Mouse (Mus musculus): ENCODE measurements around the gene Fam19a3.

The Fam19a3 gene

DNA sequence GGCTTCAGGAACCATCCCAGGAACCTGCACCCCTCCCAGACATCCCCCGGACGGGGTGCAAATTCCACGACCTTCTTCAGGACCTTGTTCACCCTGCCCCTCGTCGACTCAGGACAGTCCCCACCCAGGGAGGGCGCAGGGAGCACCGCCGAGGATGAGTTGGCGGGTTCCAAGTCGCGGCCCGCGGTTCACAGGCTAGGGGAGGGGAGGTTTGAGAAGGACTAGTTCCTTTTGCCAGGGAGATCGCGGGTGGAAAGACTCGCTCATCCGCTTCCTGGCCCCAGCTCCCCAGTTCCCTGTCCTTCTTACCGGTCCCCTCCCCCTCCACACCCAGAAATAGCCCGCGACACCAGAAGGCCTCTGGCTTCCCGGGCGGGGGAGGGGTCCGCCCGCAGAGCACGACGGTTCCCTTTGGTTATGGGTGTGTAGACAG is at the start of gene Fam19a3:
TSS of gene Fam19a3 (minus strand) at position 370 of the 433 bp plus-strand sequence.
- 1% methylated on average over 26 of the region's 26 CpGs for WGBS

DNA sequence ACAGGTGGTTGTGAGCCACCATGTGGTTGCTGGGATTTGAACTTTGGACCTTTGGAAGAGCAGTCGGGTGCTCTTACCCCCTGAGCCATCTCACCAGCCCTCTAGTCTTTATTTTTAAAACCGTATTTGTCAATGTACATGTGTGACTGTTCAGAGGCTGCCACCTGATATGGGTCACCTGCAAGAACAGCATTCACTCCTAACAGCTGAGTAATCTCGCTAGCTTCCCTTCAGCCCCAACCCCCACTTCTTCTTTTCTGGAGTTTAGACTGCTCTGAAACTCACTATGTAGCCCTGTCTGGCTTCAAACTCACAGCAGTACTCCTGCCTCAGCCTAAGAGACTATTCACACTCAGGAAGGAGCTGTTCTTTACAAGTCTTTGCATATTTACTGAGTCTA is 40.8 kb upstream of the Fam19a3 start:
- WGBS, result 86% methylated on average over 3 of the region's 3 CpGs

DNA sequence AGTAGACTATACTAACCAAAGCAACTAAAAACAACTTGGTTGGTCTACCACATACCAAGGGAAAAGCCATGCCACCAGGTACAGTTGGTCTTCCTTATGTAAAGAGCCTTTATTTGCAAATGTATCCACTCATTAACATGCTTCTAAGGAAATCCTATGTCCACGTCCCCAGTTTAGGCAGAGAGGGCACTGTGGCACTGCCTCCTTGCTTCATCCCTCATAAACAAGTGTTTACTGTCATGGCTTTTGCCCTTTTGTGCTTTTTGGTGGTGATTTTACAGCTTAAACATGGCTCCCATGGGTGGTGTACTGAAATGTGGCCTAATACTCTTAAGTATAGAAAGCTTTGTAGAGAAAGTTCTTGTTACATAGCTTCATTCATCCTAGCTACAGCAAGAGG is 38.8 kb upstream of the Fam19a3 start:
- WGBS, result 51% methylated on average over 1 of the region's 1 CpGs

DNA sequence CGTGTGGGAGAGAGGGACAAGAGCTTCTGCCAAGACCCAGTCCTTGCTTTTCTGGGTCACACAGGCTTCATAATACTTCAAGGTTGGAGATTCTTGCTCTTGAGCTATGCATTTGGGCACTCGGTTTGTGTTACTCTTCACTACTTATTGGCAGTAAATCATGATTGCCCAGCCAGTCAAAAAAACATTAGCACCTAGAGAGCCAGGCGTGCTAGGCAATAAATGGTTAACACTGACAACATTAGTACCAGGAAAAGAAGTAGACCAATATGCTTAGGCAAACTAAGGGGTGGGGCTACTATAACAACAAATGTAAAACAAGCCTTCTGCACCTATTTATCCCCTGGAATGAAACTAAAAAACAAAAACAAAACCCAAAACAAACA is 37.1 kb upstream of the Fam19a3 start:
- 15% methylated on average over 3 of the region's 3 CpGs for WGBS

DNA sequence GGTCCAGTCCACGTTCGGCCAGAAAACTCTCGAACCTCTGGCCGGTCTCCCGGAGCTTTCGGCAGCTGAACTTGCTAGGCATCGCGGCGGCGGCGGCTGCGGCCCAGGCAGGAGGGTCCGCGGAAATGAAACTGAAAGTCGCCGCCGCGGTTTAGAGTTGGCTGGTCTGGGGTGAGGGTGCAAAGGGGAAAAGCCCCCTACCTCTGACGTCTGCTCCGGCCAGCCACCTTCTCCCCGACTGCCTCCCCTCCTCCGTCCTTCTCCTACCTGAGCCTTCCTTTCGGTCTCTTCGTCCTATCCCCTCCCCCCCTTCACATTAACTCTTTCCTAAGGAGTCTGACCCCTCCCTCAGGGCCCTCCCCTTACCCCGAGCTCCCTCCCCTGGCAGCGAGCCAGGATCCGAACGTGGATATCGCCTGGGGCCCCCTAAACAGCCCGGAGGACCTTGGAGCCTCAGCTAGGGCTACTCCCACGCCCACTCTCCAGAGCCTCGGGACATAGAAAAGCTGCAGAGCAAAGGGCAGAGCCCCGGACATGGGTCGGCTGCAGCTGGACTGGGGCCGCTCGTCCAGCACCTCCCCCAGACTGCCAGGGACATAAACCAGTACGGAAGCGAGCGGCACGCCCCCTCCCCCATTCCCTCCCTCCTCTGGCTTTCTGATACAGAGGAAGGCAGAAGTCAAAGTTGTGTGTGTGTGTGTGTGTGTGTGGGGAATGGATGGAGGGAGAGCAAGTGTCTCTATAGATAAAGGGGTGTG is 36.5 kb upstream of the Fam19a3 start, which contains the start of gene Mov10:
TSS of gene Mov10 (minus strand) at position 573 of the 758 bp plus-strand sequence.
- WGBS, result under 1% methylated on average over 40 of the region's 40 CpGs

DNA sequence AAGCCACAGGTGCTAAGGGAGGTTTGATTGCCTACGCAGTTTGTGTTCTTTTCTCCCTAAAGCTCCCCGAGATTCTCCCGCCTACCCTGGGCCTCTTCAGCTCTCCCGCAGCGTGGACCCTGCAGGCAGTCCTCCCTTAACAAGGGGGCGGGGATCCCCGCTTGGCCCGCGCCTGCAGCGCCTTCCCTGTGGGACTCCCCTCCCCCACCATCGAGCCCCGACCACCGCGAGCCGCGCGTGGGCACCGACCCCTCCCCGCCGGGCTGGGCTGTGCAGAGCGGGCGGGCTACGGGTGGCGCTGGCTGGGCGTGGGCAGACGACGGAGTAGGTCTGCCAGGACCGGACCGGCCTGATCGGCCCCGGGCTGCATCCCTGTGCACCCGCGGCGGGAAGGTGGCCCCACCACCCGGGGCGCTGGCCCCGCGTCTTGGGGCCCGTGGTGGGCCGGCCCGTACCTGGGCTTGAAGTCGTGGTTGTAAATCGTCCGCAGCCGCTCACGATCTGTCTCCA is 35.9 kb upstream of the Fam19a3 start:
- WGBS, result 1% methylated on average over 46 of the region's 46 CpGs

DNA sequence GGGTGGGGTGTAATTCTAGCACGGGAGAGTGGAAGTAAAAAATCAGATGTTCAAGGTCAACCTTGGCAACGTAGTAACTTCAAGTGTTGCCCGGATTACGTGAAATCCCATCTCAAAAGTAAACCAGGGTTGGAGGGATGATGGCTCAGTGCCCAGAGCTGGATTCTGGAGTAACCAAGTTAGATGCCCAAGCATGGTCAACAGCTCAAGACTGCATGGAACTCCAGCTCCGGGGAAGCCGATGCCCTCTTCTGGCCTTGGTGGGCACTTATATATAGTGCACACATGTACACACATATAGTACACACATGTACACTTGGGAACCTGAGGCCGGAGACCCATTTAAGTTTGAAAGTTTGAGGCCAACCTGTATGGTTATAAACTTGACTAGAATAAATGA is 34.5 kb upstream of the Fam19a3 start:
- WGBS, result 91% methylated on average over 7 of the region's 7 CpGs

DNA sequence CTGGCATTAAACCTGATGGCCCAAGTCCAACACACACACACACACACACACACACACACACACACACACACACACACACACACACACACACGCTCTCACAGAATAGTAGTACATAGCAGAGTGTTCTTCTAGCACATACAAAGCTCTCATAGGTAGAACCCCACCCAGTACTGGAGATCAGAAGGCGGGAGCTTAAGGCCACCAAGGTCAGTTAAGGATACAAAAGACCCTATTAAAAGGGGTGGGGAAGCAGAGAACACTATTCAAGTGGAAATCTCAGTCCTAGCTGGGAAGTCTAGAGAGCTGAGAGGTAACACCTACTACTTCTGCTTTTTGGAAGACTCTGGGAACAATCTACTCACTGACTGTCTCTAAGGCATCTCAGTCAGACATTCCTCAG is 33.7 kb upstream of the Fam19a3 start:
- 90% methylated on average over 2 of the region's 2 CpGs for WGBS

DNA sequence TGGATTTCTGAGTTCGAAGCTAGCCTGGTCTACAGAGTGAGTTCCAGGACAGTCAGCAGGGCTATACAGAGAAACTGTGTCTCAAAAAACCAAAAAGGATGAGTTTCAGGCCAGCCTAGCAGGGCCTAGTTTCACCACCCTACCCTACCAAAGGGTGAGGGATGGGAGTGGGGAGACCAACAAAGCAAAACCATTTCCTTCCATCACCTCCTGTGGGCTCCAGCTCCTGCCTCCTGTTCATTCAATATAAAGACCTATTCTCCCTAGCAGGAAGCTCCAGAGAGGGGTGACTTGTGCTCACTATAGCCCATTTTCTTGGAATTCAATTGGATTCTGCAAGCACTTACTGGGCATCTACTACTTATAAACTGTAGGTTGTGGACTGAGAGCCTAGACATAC is 33.1 kb upstream of the Fam19a3 start:
- WGBS, result 100% methylated on average over 1 of the region's 1 CpGs

DNA sequence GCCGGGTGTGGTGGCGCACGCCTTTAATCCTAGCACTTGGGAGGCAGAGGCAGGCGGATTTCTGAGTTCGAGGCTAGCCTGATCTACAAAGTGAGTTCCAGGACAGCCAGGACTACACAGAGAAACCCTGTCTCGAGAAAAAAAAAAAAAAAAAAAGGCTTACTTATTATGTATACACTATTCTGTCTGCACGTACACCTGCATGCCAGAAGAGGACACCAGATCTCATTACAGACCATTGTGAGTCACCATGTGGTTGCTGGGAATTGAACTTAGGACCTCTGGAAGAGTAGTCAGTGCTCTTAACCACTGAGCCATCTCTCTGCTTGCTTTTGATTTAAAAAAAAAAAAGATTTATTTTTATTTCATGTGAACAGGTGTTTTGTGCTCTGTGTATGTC is 31.6 kb upstream of the Fam19a3 start:
- 91% methylated on average over 7 of the region's 7 CpGs for WGBS

DNA sequence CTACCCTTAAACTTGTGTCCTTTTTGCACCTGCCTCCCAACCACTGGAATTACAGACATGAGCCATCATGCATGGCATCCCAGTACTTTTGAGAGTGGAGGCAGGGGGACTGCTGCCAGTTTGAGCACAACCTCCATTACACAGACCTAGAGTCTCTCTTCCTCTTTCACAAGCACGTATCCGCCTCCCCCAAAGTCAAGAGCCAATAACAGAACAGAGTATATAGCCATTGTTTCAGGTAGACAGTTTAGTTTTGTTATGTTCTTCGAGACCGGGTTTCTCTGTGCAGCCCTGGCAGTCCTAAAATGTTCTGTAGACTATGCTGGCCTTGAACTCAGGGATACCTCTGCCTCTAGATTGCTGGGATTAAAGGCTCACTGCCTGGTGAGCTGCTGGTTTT is 30.6 kb upstream of the Fam19a3 start:
- 83% methylated on average over 4 of the region's 4 CpGs for WGBS

DNA sequence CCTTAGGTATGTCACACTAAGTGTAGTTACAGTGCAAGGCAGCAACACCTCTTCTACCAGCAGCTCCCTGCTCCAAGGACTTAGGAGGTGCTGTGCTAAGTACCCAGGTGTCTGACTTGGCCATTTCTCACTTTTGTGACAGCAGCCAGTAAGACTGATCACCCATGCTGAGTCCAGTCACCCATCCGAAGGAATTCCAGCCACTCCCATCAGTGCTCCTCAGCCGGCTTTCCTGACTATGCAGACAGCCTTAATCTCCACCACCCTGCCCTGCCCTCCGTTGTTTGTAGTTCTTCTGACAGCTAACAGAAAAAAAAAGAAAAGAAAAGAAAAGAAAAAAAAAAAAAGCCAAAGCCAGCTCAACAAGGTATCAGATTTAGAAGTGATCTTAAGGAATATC is 30.1 kb upstream of the Fam19a3 start:
- WGBS, result 71% methylated on average over 3 of the region's 3 CpGs

DNA sequence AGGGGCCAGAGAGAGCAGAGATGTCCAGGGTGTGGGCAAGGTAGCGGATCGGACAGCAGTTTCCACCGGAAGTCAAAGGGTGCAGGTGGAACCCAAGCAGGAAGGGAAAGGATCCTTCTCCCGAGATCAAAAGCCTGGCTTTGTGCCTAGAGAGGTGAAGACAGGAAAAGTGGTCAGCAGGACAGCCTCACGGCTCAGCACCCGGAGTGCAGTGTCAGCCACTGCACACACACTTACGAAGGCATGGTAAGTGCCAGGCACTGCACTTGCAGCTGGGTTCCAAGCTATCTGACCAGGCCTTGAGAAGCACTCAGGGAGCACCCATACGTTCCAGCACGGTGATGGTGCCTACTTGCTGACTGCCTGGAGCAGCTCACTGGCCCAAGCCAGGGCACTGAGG is 23.9 kb upstream of the Fam19a3 start:
- WGBS, result 78% methylated on average over 9 of the region's 9 CpGs

DNA sequence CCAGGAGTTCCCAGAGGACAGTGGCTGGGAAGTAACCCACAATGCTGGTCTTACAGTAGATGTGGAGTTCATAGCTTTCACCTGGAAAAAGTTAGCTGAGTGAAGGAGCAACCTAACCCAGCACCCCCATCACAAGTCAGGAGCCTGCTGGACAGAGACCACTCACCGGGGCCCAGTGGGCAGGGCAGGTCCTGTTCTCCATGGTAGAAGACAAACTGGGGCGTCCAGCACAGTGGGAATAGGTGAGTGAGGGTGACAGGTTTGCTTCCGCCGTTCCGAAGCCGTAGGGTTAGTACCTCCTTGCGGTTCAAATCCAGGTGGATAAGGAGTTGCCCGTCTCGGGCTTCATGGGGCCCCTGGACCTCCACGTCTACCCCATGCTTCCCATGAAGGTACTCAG is 22.7 kb upstream of the Fam19a3 start:
- 95% methylated on average over 10 of the region's 10 CpGs for WGBS

DNA sequence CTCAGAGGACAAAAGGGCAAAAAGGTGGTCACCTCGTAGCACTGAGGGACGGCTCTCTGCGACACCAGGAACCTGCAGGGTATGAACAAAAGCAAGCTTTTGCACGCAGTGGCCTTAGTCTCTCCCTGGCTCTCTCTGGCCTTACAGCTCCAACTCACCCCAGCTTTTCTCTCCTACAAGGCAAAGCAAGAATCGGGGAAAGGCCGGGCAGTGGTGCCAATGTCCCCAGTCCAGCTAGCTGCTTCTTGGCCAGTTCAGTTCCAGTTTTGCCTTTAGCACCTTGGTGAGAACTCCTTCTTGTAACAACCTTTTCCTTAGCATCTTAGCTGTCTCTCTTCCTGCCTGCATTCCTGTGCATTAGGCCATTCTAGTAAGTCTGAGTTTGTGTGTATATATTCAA is 19.8 kb upstream of the Fam19a3 start:
- 89% methylated on average over 6 of the region's 6 CpGs for WGBS

DNA sequence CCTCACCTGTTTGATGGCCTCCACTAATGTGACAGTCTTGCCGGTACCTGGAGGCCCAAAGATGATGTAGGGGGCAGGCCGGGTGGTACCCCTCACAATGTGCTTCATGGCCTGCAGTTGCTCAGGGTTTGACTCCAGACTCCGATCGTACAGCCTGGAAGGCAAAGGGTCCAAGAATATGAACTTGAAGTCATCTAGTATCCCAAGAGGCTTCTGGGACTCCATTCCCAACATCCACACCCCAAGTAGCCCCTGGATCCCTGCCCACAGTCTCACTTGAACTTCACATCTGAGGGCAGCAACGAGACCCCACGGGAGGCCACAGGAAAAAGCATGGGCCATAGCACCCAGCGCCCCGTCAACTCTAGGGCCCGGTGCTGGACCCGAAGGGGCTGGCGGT is 19.0 kb upstream of the Fam19a3 start:
- 97% methylated on average over 11 of the region's 11 CpGs for WGBS

DNA sequence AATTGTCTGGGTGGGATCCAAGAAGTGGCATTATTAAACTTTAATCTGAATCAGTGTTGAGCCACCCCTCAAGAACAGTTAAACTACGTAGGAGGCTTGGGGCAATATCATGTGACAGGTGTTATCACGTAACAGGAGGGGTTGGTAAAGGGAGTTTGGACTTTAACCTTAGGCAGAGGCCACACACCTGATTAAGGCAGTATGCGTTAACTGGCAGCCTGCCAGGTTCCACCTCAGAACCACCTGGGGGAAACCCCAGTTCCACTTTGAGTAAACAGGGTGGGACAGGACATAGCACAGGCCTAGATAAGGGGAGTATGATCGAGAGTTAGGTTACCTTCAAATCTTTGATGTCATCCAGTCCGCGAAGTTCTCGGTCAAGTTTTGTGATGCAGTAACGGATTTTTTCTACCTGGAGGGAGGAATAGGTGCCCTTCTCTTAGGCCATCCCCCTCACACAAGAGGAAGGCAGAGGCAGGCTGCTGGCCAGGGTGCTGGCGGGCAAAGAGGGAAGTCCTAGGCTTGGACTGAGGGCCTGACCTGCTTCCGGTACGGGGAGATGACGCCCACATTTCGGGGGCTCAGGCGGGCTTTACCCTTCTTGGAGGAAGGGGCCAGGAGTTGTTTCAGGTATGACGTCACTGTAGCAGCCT is 14.9 kb upstream of the Fam19a3 start:
- 83% methylated on average over 15 of the region's 15 CpGs for WGBS

DNA sequence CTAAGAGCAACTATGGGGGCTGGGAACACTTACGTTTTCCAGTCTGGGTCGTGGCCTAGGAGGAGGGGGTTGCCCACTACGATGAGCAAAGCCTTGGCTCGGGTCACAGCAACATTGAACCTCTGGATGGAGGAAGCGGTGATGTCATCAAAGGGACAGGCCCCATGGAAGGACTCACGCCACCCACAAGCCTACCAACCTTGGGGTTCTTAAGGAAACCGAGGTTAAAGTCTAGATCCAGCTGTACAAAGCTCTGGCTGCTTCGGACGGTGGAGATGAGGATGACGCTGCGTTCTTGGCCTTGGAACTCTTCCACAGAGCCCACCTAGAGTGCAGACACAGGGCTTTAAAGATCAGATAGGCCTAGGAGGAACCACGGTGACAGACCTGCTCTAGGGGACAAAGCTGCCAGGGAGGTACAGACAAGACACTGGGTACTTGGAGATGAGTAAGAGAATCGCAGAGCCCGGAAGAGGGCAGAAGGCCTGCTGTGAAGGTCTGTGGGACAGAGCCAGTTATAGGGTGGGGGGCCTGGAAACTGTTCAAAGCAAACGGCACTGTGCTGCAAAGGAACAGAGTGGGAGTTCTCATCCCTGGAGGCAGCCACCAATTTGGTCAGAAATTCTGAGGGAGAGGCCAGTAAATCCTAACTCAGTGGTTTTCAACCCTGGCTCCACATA is 14.2 kb upstream of the Fam19a3 start:
- WGBS, result 63% methylated on average over 15 of the region's 15 CpGs

DNA sequence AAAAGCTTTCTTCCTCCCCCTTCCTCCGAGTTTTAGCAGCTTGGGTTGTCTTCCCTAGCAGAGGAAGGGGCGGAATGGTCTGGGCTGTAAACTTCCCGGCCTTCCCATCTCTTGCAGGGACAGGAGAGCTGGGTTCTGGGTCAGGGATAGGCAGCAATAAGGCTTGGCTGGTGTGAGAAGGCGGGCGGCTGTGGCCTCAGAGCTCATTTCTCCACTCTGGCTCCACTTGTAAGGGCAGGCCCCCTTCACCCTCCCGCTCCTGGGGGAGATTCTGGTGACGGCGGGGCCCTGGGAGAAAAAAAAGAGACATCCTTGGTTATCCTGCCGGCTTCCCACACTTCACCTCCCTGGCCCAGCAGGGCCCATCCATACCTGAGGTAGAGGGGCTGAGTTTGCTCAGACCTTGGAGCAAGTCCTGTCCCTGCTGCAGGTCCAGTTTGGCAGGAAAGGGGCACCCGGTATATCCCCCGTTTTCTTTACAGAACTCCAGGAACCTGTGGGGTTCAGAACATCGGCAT is 13.4 kb upstream of the Fam19a3 start:
- WGBS, result 73% methylated on average over 12 of the region's 12 CpGs

DNA sequence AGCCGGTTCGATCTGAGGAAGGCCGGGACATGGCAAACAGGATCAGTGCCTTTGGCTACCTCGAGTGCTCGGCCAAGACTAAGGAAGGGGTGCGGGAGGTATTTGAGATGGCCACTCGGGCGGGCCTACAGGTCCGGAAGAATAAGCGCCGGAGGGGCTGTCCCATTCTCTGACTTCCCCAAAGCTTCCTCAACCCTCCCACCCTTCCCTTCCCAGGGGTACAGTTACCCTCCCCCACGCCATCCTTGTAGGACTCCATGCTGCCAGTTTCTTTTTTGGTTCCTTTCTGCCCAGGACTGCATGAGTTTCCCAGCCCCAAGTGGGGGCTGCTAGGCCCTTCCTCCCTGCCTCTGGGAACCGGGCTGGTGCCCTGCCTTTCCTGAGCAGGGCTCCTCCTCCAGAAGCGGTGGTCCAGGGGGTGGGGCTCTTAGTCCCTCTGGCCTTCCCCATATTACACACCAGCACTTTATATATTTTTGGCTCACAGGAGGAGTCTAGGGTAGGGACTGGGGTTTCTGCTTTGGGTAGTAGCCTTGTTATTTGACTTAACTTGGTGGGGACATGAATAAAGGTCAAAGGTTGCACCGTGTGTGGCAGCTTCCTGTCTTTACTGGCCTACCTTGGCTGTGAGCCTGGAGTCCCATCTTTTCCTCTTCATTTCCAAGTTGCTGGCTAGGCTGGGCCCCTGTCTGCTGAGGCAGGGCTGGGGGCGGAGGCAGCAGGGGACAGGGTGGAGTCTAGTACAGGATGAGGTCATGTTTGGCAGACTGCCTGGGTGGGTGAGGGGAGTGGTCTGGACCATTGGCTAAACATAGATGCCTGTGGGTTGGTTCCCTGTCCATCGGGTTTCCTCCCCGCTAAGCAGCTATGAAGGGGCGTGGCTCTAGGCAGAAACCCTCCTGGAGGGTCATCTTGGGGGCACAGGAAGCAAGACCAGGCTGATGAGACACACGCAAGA is 12.5 kb upstream of the Fam19a3 start:
- WGBS, result 59% methylated on average over 20 of the region's 20 CpGs
